Mouse (Mus musculus) hindlimb bud, embryonic 11.5 days (tissue): ENCODE data around the gene H2al1m.
"Not testable (repeated sequence)": the region's sequence is repeated elsewhere in the genome, so short reads cannot be mapped to it uniquely, and the experiment has no call there.

Source experiments
- DNase-seq: peaks from one replicate; pipeline ENCODE4 v3.0.0-alpha.2; 2012; ENCODE audit warnings: low read depth, low spot score; ENCODE audit errors: extremely low spot score

The H2al1m gene

DNA sequence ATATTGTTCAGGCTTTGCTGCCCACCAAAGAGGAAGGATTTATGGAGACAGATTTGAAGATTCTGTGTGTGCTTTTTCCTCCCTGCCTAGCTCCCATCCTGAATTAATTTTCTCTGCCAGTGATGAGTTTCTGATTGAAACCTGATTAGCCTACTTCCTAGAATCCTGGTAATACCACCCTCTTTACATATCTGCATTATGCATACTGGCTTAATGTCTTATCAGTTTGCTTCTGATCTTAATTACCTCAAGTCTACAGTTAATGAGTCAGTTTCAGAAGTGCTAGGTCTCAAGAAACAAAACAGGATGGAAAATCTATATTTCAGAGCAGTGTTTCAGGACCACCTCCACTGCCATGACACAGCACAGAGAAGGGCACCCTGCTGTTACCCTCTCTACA lies 32.9 kb downstream of the H2al1m start:
- not testable (repeated sequence) for DNase-seq

DNA sequence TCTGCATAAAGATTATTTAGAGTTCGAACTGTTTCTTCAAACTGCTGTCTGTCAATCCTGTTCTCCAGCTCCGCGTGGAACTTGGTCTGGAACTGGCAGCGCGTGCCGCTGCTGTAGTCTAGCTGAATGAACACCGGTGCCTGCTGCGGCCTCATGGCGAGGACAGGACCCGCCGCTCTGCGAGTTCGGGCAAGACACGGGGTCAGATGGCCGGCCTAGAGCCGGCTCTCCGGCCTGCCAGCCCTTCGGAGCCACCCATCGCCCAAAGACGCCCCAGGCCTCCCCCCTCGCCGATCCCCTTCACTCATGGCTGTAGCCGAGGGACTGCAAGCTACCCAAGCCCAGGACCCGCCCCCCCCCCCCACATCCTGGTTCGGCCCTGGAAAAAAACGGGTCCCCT lies 44.4 kb downstream of the H2al1m start:
- not testable (repeated sequence) for DNase-seq

DNA sequence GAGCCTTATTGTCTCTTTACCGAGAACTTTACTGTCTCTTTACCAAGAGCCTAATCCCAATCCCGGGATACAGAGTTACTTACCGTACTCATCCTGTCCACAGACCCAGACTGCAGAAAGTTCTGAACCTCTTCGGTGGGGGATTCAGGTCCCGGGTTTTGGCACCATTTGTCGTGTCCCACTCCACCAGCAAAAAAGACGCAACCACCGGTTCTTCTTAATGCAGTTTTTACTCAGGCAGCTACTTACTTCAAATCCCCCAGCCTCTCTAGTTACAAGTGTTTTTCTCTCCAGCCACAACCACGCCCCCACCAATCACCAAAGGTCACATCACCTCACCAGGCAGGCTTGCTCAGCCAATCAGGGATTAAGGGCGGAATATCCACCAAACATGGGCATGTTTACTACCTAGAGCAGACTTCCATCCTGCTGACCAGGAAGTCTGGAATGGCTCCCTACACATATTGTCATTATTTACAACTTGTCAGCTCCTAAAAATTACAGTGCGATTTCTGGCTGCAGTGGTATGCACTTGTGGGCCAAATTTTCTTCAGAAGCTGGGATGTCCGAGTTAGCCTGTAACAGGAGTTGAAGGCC lies 48.9 kb downstream of the H2al1m start:
- DNase-seq, result not testable (repeated sequence)

DNA sequence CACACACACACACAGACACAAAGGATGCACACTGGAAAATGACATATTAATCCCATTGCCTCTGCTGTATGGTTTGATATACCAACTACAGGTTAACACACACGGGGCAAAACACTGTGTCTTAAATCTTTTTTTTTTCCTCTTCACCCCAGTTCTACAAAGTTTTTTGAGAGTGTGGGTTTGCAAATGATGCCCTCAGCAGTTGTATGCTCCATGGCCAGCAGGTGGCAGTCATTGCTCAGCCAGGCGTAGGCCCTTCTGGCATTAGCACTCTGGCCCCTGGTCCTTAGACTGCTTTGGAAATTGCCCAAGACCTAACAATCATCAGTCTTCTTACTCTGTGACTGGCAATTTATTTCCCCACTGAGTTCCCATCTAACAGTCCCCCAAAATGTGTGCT lies 49.5 kb downstream of the H2al1m start:
- not testable (repeated sequence) for DNase-seq
